Mouse (Mus musculus) testis, adult 2 months (tissue): ENCODE results near the gene A930017K11Rik.

Experiments used
- CTCF ChIP-seq: fragments of 200-500 bp; IDR thresholded peaks from 2 replicates; pipeline ENCODE4 v1.5.1; 2012; ENCODE audit warnings: low read depth, mild to moderate bottlenecking, inconsistent platforms, low read length, moderate library complexity; ENCODE audit not compliant: control insufficient read depth, insufficient read depth, insufficient replicate concordance
- POLR2A ChIP-seq: fragments of 200-500 bp; IDR thresholded peaks from 2 replicates; pipeline ENCODE4 v1.6.1; 2012; ENCODE audit warnings: low read depth, mild to moderate bottlenecking, inconsistent platforms, low read length, moderate library complexity; ENCODE audit not compliant: control insufficient read depth

DNA sequence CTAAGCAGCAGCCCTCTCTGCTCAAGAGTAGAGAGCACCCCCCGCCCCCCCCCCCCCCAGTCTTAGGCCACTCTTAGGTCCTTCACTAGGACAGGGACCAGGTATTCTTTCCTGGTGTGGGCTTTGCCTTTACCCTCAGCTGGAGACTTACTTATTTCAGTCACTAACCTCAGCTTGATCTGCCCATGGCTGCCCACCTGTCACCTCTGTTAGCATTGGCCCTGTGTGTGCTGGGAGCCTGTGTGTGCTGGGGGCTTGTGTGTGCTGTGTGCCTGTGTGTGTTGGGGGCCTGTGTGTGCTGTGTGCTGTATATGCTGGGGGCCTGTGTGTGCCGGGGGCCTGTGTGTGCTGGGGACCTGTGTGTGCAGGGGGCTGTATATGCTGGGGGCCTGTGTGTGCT, 2.3 kb upstream of the A930017K11Rik start:
- TF ChIP-seq CTCF, result no peak
- no peak for TF ChIP-seq POLR2A
